Mouse (Mus musculus): ENCODE measurements around the gene Apoa1.

The Apoa1 gene

DNA sequence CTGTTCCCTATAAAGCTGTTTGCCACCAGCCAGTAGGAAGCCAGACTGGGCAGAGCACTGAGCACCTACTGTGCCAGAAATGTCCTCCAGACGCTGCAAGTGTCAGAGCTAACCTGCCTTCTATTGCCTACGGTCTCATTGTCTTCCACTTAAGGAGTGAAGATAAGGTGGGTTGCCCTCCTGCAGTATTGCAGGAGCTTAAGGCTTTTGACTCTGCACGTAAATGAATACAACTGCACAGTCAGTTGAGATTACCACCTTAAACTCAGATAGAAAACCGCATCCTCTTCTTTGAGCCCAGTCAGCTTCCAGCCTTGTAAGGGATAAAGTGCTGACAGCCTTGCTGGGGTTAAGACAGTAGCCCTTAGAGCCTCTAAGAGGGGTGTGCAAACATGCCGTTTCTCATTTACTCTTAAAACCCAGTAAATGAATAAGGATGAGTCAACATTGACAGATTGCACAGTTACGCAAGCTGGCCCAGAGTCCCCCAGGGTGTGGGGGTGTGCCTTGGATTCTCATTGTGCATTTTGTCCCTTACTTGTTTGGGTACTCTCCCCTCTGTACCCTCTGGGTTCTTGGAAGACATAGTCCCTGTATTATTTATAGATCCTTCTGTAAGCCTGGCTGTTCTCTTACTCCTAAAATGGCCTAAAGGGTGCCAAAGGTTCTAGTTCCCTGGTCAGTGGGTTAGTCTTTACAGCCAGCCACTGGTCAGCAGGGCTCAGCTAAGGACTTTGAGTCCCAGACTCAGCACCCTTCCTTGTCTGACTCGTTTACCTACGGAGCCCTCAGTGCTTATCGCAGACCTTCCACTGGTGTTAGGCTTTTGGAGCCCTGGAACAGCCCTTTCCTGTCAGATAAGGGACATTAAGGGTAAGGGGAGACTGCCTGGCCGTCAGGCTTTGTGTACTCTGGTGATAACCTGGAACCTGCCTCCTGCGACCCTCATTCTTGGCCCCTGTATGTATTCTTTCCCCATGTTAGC lies 12.8 kb upstream of the Apoa1 start:
- no peak for DNase-seq (ENCODE audit: low spot score in 2 of 2)

DNA sequence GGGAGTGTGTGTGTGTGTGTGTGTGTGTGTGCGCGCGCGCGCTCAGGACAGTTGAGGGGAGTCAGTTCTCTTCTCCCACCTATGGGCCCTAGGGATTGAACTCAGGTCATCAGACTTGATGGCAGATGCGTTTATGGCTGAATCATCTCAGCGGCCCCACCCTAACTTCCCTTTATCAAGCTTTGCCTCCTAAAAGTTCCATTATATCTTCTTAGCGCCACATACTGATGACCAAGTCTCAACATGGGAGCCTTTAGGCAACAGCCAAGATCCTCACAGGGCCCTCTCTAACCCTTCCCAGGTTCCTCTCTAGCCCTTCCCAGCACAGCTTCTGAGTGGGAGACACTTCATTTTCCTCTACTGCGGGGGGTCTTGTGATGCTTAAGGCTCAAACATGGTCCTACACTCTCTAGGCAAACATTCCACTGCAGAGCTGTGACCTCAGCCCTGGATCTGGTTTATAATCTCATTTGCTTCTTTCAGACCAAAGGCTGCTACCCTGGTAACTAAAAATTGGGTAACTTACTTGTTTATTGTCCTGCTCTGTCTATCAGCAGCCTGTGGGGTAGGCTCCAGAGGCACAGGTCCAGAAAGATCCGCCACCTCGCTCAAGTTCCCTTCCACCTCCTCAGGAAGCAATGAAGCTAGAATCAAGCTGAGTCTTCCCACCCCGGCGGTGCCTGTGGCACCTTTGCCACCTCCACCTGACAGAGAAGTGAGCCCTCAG lies 11.5 kb upstream of the Apoa1 start:
- no peak for DNase-seq (ENCODE audit: low spot score in 2 of 2)

DNA sequence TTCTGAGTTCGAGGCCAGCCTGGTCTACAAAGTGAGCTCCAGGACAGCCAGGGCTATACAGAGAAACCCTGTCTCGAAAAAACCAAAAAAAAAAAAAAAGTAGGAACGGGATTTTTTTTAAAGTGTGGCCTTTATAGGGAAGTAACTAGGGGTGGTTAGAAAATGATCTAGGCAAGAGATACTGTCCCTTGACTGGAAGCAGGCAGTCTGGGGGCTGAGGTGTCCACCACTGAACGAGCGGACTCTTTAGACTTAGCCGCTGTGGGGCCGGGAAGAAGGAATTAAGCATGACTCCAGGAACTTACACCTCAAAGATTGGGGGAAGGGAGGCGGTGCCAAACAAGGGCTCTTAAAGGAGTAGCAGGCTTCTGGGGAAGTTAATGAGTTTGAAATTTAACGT lies 10.2 kb upstream of the Apoa1 start:
- no peak for DNase-seq (ENCODE audit: low spot score in 2 of 2)

DNA sequence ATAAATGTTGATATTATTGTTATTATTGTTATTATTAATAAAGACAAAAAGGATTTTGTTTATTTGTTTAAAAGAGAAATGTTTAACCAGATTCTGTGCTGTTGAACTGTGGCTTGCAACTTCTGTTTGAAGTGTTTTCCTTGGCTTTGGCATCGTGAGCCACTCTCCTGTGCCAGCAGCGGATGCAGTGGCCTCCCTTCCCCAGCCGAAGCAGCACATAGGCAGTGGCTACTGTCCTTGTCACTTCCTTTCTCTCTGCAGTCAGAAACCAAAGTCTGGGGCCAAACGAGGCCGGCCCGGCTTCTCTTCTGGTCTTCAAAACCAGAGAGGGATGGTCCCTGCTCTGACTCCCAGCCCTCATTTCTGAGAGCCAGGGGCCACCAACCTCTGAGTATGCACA lies 5.3 kb upstream of the Apoa1 start:
- DNase-seq (ENCODE audit: low spot score in 2 of 2), result no peak

DNA sequence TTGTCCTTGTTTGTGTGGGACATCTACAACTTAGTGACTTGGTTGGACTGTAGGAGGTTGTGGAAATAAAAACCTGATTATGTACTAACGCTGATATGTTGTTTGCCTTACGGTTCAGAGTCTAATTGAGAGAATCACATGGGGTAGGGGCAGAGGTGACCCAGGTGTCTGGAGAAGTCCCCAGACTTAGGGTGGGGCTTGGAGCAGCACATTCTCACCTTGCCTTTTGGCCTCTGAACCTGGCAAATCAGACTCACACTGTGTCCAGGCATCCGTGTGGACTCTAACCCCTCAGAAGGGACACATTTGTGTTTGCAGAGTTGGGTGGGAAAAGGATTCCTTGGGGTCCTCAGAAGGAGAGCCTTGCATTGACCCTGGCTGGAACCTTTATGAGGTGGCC lies 4.3 kb upstream of the Apoa1 start:
- no peak for DNase-seq (ENCODE audit: low spot score in 2 of 2)

DNA sequence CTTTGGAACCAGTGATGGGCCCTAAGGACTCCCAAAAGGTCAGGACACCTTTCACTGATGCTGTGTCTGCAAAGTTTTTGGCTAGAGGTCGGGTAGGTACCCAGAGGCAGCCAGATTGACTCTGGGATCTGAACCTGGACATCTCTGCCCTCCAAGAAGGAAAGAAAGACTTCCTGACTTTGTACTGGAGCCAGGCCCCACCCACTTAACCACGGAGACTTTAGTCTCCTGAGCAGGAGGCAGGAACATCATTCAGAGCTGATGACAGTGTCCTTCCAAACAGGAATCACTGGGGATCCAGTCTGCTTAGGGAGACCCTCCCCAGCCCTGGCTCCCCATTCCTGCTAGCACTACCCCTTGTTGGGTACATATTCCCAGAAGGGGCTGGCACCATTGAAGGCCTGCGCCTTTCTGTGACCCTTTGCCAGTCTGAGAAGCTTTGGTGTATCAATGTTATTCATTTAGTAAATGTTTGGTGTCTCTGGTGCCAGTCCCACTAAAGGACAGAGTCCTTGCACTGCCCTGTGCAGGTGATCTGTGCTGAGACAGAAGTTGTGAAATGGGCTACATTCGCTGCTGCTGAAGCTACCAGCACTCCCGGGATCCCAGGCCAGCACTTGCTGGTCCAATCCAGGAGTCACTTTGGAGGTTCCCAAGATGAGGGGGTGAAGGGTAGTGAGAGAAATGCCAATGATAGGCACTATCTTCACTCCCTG lies 3.3 kb upstream of the Apoa1 start:
- DNase-seq (ENCODE audit: low spot score in 2 of 2), result no peak

DNA sequence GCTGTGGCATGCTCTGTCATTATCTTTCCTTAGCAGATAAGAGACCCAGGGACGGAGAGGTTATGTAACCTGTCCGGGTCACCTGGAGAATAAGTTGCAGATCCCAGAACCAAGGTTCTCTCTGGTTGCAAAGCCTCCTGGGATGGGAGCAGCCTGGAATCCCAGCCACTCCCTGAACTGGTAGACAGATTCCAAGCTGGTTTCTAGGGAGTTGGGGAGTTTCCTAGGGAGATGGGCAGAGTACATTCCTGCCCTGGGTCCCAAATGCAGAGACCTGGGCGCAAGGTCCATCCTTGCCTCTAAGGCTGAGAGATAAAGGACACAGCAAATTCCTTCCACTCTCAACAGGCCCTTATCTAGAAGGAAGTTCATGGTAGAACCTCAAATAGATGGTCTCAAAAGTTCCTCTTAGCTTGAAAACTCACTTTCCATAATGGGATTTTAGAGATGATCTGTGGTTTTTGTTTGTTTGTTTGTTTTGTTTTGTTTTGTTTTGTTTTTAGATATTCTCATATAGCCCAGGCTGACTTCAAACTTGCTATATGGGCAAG lies 1.2 kb upstream of the Apoa1 start:
- DNase-seq (ENCODE audit: low spot score in 2 of 2), result no peak

DNA sequence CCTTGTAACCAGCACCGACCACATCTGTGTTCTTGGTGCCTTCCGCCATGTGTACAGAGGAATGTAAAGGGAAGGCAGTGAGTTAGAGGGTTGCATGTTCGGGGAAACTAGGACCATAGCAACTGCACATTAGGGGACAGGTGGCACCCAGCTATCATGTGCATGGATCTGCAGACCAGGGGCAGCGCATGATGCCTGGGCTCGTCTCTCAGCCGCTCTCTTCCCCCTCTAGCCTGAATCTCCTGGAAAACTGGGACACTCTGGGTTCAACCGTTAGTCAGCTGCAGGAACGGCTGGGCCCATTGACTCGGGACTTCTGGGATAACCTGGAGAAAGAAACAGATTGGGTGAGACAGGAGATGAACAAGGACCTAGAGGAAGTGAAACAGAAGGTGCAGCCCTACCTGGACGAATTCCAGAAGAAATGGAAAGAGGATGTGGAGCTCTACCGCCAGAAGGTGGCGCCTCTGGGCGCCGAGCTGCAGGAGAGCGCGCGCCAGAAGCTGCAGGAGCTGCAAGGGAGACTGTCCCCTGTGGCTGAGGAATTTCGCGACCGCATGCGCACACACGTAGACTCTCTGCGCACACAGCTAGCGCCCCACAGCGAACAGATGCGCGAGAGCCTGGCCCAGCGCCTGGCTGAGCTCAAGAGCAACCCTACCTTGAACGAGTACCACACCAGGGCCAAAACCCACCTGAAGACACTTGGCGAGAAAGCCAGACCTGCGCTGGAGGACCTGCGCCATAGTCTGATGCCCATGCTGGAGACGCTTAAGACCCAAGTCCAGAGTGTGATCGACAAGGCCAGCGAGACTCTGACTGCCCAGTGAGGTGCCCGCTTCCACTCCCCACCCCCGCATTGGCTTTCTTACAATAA lies 1.4 kb downstream of the Apoa1 start:
- peak; percentile 51 to 71 for DNase-seq (ENCODE audit: low spot score in 2 of 2)

DNA sequence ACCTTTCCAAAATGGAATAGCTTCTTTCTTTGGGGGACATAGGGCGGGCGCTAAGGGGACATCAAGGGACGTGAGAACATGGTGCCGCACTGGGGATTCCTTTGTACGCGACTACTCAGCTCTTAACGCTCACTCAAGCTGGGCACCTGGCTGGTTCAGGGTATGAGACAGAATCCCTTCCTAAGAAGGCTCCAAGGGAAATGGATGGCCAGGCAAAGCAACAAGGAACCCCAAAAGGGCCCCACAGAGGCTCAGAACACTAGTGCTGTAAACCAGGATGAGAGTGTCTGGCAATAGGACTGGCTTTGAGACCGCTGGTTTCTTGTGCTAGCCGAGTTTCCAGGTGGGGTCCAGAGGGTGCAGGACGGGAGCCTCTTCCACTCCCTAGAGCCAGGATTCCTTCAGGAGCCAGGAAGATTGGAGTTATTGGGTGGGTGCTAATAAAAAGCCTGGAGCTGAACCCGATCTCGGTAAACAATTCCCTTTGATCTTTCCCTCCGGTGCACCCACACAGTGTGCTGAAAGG lies 2.1 kb downstream of the Apoa1 start:
- no peak for DNase-seq (ENCODE audit: low spot score in 2 of 2)

DNA sequence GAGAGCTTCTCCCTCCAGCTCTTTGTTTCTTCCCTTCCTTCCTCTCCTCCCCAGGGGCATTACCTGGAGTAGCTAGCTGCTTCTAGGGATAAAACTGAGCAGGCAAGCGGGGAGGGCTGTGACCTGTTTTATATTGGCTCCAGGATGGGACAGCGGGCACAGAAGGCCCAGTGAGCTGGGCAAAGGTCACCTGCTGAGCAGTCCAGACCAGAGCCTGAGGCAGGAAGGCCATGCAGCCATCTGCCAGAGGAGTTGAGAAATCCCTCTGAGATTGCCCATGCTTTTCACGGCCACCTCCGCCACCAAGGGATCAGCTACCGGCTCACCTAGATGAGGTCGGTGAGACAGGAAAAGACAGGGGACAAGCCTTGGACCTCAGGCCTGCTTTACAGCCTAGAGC lies 6.8 kb downstream of the Apoa1 start:
- no peak for DNase-seq (ENCODE audit: low spot score in 2 of 2)

DNA sequence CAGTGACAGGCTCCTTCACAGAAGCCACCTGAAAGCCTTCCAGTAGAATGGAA lies 7.0 kb downstream of the Apoa1 start, which contains the start of gene Apoc3:
Apoc3 (minus strand) TSS at position 41 of the 53 bp plus-strand sequence.
- DNase-seq (ENCODE audit: low spot score in 2 of 2), result no peak

DNA sequence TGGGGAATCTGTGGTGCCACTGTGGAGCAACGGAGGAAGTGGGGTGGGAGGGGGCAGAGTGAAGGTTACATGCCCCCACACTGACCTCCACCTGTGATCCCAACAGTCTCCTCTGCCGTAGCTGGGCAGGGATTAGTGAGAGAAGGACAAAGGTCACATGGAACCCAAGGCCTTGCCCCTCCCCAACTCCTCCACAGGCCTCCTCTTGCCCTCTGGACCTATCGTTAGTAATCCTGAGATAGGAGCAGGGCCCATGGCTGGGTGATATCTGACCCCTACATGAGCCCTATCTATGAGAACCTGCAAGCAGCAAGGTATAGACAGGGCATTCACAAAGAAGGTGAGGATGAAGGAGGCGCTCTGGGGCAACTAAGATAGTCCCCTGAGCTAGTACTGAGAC lies 7.3 kb downstream of the Apoa1 start:
- no peak for DNase-seq (ENCODE audit: low spot score in 2 of 2)

DNA sequence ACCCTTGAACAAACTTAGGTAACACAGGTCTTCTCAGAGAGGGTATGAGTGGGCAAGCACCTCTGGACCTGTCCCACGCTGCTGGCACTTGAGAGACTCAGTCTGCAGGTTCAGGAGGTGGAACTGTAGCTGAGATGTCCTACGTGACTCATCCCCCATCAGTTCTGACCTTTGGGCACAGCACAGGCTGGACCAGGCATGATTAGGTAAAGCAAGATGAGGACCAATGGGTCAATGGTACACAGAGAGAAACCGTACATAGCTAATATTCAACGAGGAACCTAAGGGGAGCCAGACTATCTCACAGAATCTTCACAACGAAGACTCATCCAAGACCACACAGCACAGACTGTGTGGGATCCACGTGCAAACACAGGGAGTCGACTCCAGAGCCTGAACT lies 10.5 kb downstream of the Apoa1 start:
- no peak for DNase-seq (ENCODE audit: low spot score in 2 of 2)

DNA sequence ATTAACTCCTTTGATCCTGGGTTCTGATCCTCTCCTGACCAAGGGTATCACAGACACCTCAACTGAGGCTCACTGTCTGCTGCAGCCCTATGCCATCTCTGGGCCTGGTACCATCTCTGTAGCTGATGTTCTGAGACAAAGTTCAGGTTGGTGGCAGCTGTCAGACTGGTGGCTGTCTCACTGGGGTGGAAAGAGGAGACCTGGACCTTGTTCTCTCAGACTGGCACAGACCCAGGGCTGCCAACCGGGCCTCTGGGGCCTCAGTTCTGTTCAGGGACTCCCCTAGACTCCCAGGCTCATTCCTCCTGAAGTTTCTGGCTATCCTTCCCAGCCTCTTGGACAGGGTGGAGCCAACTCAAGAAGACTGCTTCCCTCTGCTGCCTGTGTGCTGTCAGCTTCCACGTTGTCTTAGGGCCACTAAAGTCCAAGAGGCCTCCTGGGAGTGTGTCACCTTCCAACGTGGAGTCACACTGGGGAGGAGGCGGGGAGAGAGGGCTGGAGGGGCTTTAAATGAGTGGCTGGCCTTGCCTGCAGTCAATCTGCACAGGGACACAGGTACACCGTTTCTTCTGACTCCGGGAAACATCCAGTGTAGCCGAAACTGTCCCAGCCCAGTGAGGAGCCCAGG lies 12.3 kb downstream of the Apoa1 start, which contains the start of gene Apoa4:
Apoa4 (plus strand) TSS at position 171 of the 628 bp plus-strand sequence.
- DNase-seq (ENCODE audit: low spot score in 2 of 2), result no peak

DNA sequence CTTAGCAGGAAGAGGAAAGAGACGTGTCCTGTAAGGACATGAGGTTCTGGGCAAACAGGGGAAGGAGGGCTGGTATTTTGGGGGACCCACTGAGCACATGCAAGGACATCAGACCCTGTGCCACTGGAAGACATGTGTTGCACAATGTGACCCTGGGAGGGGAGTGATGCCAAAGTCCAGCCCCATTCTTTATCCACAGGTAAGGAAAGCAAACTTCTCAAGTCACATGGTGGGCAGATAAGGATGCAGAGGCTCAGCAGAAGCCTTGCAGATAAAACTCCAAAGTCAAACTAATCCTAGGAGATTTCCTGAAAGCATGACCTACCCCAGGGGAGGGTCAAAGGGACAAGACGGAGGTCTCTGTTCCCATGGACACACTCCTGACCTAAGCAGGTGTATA lies 13.4 kb downstream of the Apoa1 start:
- DNase-seq (ENCODE audit: low spot score in 2 of 2), result no peak

DNA sequence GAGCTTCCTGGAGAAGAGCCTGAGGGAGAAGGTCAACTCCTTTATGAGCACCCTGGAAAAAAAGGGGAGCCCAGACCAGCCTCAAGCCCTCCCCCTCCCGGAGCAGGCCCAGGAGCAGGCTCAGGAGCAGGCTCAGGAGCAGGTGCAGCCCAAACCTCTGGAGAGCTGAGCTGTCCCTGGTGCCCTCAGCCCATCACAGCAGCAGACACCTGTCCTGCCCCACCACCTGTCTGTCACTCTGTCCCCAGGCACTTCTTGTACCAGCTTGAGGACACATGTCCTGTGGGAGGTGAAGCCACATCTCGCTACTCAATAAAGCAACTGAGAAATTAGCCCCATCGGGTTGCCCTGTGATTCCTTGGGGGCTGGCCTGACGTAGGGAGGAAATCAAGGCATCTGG lies 14.7 kb downstream of the Apoa1 start:
- no peak for DNase-seq (ENCODE audit: low spot score in 2 of 2)

DNA sequence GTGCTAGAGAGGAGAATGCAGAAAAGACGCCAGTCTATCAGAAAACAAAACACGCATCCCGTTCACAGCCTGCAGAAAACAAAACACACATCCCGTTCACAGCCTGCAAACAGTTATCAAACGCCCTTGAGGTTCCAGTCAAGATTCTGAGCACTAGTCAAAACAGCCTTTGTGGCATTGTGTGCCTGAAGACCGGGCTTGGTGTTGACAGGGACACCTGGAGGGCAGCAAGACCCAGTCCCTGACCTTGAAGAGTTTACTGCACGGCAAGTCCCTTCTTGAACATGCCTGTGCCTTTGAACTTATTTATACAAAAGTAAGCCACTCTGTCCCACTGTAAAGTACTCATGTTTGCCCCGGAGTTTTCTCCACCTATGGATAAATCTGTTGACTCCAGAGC lies 15.2 kb downstream of the Apoa1 start:
- no peak for DNase-seq (ENCODE audit: low spot score in 2 of 2)

DNA sequence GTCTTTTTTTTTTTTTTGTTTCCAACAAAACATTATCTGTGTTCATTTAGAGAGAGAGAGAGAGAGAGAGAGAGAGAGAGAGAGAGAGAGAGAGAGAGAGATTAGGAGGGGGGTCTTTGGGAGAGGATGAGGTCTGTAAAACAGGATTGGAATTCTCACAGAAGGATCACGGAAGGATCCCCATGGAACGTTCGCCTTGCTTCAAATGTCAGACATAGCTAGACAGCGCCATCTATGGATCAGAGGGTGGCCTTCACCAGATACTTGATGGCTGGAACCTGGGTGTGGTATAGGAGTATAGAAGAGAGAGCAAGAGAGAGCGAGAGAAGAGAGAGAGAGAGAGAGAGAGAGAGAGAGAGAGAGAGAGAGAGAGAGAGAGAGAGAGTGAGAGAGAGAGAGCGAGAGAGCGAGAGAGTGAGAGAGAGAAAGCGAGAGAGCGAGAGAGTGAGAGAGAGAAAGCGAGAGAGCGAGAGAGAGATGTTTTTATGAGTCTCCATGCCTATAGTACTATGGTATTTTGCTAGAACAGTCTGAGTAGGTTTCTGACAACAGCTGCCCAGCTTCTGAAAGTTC lies 18.5 kb downstream of the Apoa1 start:
- no peak for DNase-seq (ENCODE audit: low spot score in 2 of 2)

DNA sequence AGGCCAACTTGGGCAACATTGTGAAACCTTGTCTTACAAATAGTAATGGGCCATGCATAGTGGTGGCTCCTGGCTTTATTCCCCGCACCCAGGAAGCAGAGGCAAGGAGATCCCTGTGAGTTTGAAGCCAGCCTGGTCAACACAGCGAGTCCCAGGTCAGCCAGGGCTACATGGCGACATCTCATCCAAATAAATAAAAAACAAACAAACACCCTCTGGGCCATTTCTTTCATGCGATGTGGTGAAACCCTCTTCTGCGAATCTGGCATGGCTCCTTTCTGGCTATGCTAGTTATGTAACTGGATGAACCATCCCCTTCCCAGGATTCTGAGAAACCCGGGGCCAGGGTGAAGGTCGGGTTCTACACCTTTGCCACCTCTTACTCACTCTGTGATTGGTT lies 27.8 kb downstream of the Apoa1 start:
- DNase-seq (ENCODE audit: low spot score in 2 of 2), result no peak

DNA sequence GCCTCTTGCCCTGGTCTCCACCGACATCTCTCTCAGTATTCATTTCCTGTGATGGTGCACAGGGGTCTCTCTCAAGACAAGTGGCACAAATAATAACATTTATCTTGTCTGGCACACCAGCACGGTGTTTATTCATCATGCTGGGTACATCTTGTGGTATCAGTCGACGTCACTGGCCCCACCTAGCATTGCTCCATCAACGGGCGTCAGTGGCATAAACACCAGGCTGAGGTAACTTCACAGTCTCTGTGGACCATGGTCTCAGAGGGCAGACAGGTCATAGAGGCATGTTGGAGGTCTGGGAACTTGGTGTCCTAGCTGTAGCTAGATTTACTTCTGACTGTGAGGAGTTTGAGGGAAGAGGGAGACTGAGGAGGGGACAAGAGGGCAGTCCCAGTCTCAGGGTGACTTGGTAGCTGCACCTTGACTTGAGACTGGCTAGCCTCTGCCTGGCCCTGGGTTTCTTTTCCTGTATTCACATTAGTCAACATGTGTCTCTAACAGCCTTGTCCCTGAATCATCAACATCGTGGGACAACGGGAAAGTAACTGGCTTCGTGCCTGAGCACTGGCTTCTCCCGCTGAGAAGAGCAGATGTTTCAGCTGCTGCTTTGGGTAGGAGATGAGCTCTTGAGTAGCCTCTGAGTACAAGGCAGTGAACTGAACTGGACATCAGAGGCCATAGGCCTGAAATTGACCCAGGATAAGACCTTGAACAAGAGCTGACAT lies 28.4 kb downstream of the Apoa1 start:
- no peak for DNase-seq (ENCODE audit: low spot score in 2 of 2)

All from spleen, postnatal 4 days (tissue).